Mouse (Mus musculus): ENCODE data around the gene Batf3.

DNA sequence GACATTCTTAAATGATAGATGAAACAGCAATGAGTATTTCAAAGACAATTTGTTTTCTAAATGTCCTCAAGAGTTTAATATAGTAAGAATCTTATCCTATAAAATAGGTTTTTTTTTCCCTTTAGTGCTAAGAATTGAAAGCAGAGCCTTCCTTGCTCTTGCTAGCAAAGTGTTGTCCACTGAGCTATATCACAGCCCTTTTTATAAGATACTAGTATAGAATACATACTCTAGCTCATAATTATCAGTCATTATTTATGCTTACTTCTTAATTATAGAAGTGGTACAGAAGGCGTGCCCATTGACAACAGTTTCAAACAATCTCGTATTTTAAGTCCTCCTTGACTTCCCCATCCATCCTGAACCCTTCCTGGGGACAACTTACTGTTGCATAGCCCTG lies 33.1 kb upstream of the Batf3 start:
- TF ChIP-seq POLR2A (IDR thresholded peaks at IDR 0.05; ENCODE audit: insufficient read depth, low read depth, low read length) = no peak
- no peak for TF ChIP-seq CTCF (IDR thresholded peaks at IDR 0.05; ENCODE audit: insufficient read depth, low read depth, low read length)

All from olfactory bulb, adult 2 months (tissue).